Mouse (Mus musculus) forebrain, embryonic 10.5 days (tissue): ENCODE data around the gene Trcg1. TPM values are rescaled to one million over a fixed set of nuclear protein-coding genes. Genes with fewer than 3 reads are reported as not detected.
"Not testable (repeated sequence)": the region's sequence is repeated elsewhere in the genome, so short reads cannot be mapped to it uniquely, and the experiment has no call there.

Experiments
- DNase-seq: peaks from one replicate; pipeline ENCODE4 v3.0.0-alpha.2; 2017; ENCODE audit warnings: low spot score; ENCODE audit errors: extremely low spot score
- H3K27ac ChIP-seq: fragments of 300-500 bp; sonication (generic); 2 replicates; pipeline ENCODE4 v1.5.1; 2016; ENCODE audit warnings: mild to moderate bottlenecking
- H3K27me3 ChIP-seq: fragments of 300-500 bp; sonication (generic); 2 replicates; pipeline ENCODE4 v1.6.1; 2016; ENCODE audit warnings: mild to moderate bottlenecking; ENCODE audit not compliant: poor library complexity, severe bottlenecking
- H3K36me3 ChIP-seq: fragments of 300-500 bp; sonication (generic); replicated peaks from 2 replicates; pipeline ENCODE4 v1.6.1; 2016; ENCODE audit warnings: mild to moderate bottlenecking, moderate library complexity
- H3K4me1 ChIP-seq: fragments of 300-500 bp; sonication (generic); 2 replicates; pipeline ENCODE4 v1.6.1; 2016
- H3K4me3 ChIP-seq: fragments of 300-500 bp; sonication (generic); 2 replicates; pipeline ENCODE4 v1.5.1; 2016; ENCODE audit warnings: mild to moderate bottlenecking, moderate library complexity
- H3K9me3 ChIP-seq: fragments of 300-500 bp; sonication (generic); 2 replicates; pipeline ENCODE4 v1.6.1; 2016; ENCODE audit warnings: mild to moderate bottlenecking, moderate library complexity
- WGBS: fragments of 180-500 bp; shearing (Covaris S2); methylation state at CpG from one replicate; pipeline ENCODE4 v1.1.7; 2016; 5-methylcytosine and 5-hydroxymethylcytosine counted together
- polyA plus RNA-seq: library from polyadenylated mRNA; unstranded; fragments of >200 nt; fragmentation: Nextera tagmentation; extraction: Ambion mirVana; gene quantifications from 2 replicates; pipeline ENCODE4 v1.2.1, GENCODE M21; 2016

Gene Trcg1
- polyA plus RNA-seq: 0.05 TPM in 1 of 2 replicates, not detected in the other

DNA sequence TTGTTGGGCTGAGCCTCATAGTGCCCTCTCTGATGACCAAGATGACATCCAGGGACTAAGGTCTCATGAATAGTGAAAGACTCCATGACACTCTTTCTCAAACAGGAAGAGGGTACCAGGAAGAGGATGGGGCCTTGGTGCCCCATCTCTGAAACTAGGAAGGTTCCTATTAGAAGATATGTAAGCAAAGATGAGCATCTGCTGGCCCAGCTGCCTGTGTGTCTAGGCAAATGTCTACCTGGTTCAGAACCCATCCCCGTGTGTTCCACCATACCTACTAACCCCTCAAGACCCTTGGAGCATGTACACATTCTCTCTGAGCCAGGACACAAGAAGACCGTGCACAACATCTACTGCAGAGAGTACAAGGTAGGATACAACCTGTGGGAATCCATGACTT, at the start of gene Trcg1:
TSS of gene Trcg1 (plus strand) at position 301 of the 400 bp plus-strand sequence.
- H3K9me3 ChIP-seq: no peaks in the 10 kb centered on the region
- H3K4me3 ChIP-seq: no peak within 1 kb of the TSS
- H3K27me3 ChIP-seq: no peaks in the 10 kb centered on the region
- H3K27ac ChIP-seq: no peak within 1 kb of the TSS
- 0 out of 2 replicates have a peak, but pooled peaks cover 5% of the 10 kb centered on the region for H3K4me1 ChIP-seq
- no peak for DNase-seq
- H3K36me3 ChIP-seq: no peaks in the 10 kb centered on the region
- 90% methylated on average over 2 of the region's 2 CpGs for WGBS

- H3K27me3 ChIP-seq: no peaks in the 10 kb centered on the region
- H3K4me1 ChIP-seq: no peaks in the 10 kb centered on the region
- no peaks in the 10 kb centered on the region for H3K36me3 ChIP-seq
- no peaks in the 10 kb centered on the region for H3K9me3 ChIP-seq
- H3K4me3 ChIP-seq: no peak overlapping the region
- no peak for DNase-seq
- no peak overlapping the region for H3K27ac ChIP-seq
- 84% methylated on average over 3 of the region's 3 CpGs for WGBS
These were observed 39.6 kb upstream of the Trcg1 start for GRCm38 (mm10) chr9:57196708-57197107.

DNA sequence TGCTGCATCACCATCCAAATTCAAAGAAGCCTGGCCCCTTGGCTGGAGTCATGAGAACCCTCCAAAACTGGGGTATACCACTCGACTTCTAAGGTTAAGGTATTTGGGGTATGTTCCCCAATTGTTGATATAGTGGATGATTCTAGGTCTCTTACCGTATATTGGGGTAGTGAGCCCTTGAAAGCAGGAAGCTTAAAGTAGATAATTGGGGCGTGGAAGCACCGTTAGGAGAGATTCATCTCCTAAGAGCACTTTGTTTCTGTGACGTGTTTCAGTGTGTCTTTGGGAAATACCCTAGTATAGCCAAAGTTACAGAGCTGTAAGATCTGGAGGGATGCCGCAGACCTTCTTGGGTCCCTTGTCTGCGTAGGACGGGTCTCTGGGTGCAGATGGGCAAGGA, 38.9 kb upstream of the Trcg1 start:
- no peak for DNase-seq
- H3K4me1 ChIP-seq: no peaks in the 10 kb centered on the region
- H3K27ac ChIP-seq: no peak overlapping the region
- no peak overlapping the region for H3K4me3 ChIP-seq
- no peaks in the 10 kb centered on the region for H3K36me3 ChIP-seq
- WGBS: 73% methylated on average over 8 of the region's 8 CpGs
- no peaks in the 10 kb centered on the region for H3K27me3 ChIP-seq
- H3K9me3 ChIP-seq: no peaks in the 10 kb centered on the region

DNA sequence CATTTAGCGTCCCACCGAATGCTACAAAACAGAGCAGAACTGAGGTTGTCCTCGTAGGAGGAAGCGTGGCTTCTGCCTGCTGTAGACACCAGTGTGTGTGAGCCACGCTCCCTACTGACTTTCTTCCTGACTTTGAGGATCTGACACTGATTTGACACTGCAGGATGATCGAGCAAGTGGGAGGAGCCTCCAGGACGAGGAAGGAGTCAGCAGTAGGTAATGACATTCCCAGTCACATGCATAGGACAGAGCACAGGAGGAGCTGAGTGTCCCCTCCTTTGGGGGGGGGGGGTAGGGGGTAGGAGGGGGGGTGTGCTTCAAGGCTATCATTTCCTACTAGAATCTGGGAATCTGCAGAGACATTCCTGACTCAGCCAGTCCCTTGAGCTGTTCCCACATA, 33.4 kb upstream of the Trcg1 start:
- H3K9me3 ChIP-seq: no peaks in the 10 kb centered on the region
- DNase-seq: no peak
- WGBS: 80% methylated on average over 7 of the region's 7 CpGs
- no peaks in the 10 kb centered on the region for H3K4me1 ChIP-seq
- no peaks in the 10 kb centered on the region for H3K36me3 ChIP-seq
- no peak overlapping the region for H3K4me3 ChIP-seq
- no peak overlapping the region for H3K27ac ChIP-seq
- no peaks in the 10 kb centered on the region for H3K27me3 ChIP-seq

DNA sequence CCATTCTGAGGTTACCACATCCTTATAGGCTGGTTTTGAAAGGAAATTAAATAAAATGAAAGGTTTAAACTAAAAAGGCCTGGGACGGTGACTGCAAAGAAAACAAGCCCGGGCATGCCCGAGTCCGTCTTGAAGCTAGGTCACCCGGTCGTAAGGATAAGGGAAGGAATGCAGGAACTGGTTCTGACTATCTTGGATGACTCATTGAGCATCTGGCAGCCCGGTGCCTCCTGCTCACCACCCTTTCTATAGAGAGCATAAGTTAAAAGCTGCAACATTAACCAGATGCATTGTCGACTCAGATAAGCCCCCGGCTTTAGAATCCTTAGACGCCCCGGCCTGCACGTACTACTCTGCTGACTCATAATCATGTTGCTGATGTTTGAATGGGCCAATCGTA, 32.8 kb upstream of the Trcg1 start:
- H3K4me3 ChIP-seq, H3K4me1 ChIP-seq, DNase-seq, H3K27ac ChIP-seq, H3K36me3 ChIP-seq, H3K9me3 ChIP-seq, H3K27me3 ChIP-seq: not testable (repeated sequence)
- 91% methylated on average over 13 of the region's 13 CpGs for WGBS

DNA sequence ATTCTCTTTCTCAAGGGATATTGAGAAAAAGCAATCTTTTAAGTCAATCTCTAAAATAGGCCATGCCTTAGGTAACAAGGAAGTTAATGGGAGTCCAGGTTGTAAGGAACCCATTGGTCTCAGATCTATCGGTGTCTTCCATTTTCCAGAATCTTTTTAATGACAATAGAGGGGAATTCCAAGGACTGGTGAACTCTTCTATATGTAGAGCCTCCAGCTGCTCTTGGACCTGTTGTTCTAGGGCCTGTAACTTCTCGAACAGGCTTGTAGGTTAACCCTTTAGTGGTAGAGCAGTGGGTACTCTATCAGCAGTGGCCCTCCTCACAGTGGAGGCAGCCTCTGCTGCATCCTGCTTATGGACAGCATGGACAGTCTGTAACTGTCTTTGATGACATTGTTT, 29.5 kb upstream of the Trcg1 start:
- no peak overlapping the region for H3K27ac ChIP-seq
- no peak for DNase-seq
- 76% methylated on average over 2 of the region's 2 CpGs for WGBS
- H3K36me3 ChIP-seq: no peaks in the 10 kb centered on the region
- H3K4me1 ChIP-seq: no peaks in the 10 kb centered on the region
- no peaks in the 10 kb centered on the region for H3K9me3 ChIP-seq
- H3K27me3 ChIP-seq: no peaks in the 10 kb centered on the region
- no peak overlapping the region for H3K4me3 ChIP-seq

GRCm38 (mm10) chr9:57209316-57209715, 27.0 kb upstream of the Trcg1 start:
- 31% methylated on average over 3 of the region's 3 CpGs for WGBS
- DNase-seq: no peak
- Histone ChIP-seq H3K4me3 (no peak overlapping the region), H3K27ac (no peak overlapping the region), H3K4me1 (no peaks in the 10 kb centered on the region), H3K36me3 (no peaks in the 10 kb centered on the region), H3K27me3 (no peaks in the 10 kb centered on the region), H3K9me3 (no peaks in the 10 kb centered on the region)

GRCm38 (mm10) chr9:57212448-57213222, 23.7 kb upstream of the Trcg1 start:
- WGBS: 80% methylated on average over 9 of the region's 9 CpGs
- Histone ChIP-seq H3K9me3 (no peaks in the 10 kb centered on the region), H3K4me1 (no peaks in the 10 kb centered on the region), H3K27ac (no peak overlapping the region), H3K27me3 (no peaks in the 10 kb centered on the region), H3K4me3 (no peak overlapping the region), H3K36me3 (no peaks in the 10 kb centered on the region)
- DNase-seq: no peak

- Histone ChIP-seq H3K27ac (no peak overlapping the region), H3K9me3 (no peaks in the 10 kb centered on the region), H3K27me3 (no peaks in the 10 kb centered on the region), H3K4me1 (no peaks in the 10 kb centered on the region), H3K36me3 (no peaks in the 10 kb centered on the region), H3K4me3 (no peak overlapping the region)
- DNase-seq: no peak
- 81% methylated on average over 6 of the region's 6 CpGs for WGBS
These were observed 21.9 kb upstream of the Trcg1 start for GRCm38 (mm10) chr9:57214500-57214899.

DNA sequence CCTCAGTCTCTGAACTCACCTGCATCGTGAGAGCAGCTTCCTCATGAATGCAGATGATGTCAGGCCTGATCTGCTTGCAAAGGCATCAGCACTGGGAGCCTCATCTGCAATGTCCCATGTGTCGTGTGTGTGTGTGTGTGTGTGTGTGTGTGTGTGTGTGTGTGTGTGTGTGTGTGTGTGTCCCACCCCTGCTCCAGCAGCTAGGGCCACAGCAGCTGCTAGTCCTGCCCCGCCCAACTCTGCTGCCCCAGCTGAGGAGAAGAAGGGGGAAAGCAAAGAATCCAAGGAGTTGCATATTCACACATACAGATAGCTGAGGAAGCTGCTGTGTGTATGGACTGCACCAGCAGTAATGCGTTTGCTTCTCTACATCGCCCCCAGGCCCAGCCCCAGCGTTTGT, 19.1 kb upstream of the Trcg1 start:
- DNase-seq: no peak
- no peaks in the 10 kb centered on the region for H3K36me3 ChIP-seq
- no peaks in the 10 kb centered on the region for H3K27me3 ChIP-seq
- no peaks in the 10 kb centered on the region for H3K9me3 ChIP-seq
- 85% methylated on average over 6 of the region's 6 CpGs for WGBS
- no peak overlapping the region for H3K4me3 ChIP-seq
- no peak overlapping the region for H3K27ac ChIP-seq
- no peaks in the 10 kb centered on the region for H3K4me1 ChIP-seq

DNA sequence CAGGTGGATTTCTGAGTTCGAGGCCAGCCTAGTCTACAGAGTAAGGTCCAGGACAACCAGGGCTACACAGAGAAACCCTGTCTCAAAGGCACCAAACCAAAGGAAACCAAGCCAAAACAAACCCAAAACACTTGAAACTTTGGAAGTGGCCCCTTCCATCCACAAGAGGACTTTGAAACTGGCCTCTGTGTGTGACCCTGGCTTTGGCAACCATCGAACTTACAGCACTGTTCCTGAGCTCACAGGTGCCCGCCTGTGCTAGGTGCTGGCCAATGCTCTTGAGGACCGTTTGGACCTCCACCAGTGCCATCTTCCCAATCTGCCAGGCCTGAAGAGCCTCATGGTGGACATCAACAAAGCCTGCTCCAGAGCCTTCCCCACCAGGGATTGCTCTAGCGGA, 17.6 kb upstream of the Trcg1 start:
- Histone ChIP-seq H3K36me3 (no peaks in the 10 kb centered on the region), H3K4me3 (no peak overlapping the region), H3K9me3 (no peaks in the 10 kb centered on the region), H3K27ac (no peak overlapping the region), H3K27me3 (no peaks in the 10 kb centered on the region), H3K4me1 (no peaks in the 10 kb centered on the region)
- 89% methylated on average over 5 of the region's 5 CpGs for WGBS
- no peak for DNase-seq

GRCm38 (mm10) chr9:57219511-57219910, 16.8 kb upstream of the Trcg1 start:
- Histone ChIP-seq H3K27ac (no peak overlapping the region), H3K27me3 (no peaks in the 10 kb centered on the region), H3K4me1 (no peaks in the 10 kb centered on the region), H3K4me3 (no peak overlapping the region), H3K9me3 (no peaks in the 10 kb centered on the region), H3K36me3 (no peaks in the 10 kb centered on the region)
- WGBS: 84% methylated on average over 1 of the region's 1 CpGs
- no peak for DNase-seq

- DNase-seq: no peak
- Histone ChIP-seq H3K27me3 (no peaks in the 10 kb centered on the region), H3K4me1 (no peaks in the 10 kb centered on the region), H3K9me3 (no peaks in the 10 kb centered on the region), H3K36me3 (no peaks in the 10 kb centered on the region), H3K27ac (no peak overlapping the region), H3K4me3 (no peak overlapping the region)
- WGBS: 30% methylated on average over 6 of the region's 6 CpGs
These were observed 16.0 kb upstream of the Trcg1 start for GRCm38 (mm10) chr9:57220356-57220755.

- no peaks in the 10 kb centered on the region for H3K9me3 ChIP-seq
- no peaks in the 10 kb centered on the region for H3K27me3 ChIP-seq
- H3K36me3 ChIP-seq: no peaks in the 10 kb centered on the region
- no peak for DNase-seq
- no peaks in the 10 kb centered on the region for H3K4me1 ChIP-seq
- H3K27ac ChIP-seq: no peak overlapping the region
- no peak overlapping the region for H3K4me3 ChIP-seq
These were observed 13.0 kb upstream of the Trcg1 start for GRCm38 (mm10) chr9:57223341-57223740.
